Mouse (Mus musculus) myocyte (in vitro differentiated cells): ENCODE data around the gene Zfp365.

ENCODE experiments used
- CEBPB ChIP-seq: IDR thresholded peaks from 2 replicates; pipeline ENCODE4 v1.6.1; 2011; ENCODE audit warnings: mild to moderate bottlenecking, moderate library complexity; ENCODE audit not compliant: poor library complexity, insufficient read depth, severe bottlenecking
- MAX ChIP-seq: IDR thresholded peaks from one replicate; pipeline ENCODE4 v1.6.1; 2011; ENCODE audit warnings: low read depth, mild to moderate bottlenecking, control low read depth
- POLR2A ChIP-seq: IDR thresholded peaks from one replicate; pipeline ENCODE4 v1.6.1; 2011; ENCODE audit warnings: low read depth, mild to moderate bottlenecking, control low read depth, moderate library complexity; ENCODE audit not compliant: insufficient read length
- POLR2AphosphoS2 ChIP-seq: IDR thresholded peaks from one replicate; pipeline ENCODE4 v1.6.1; 2011; ENCODE audit warnings: low read depth, control low read depth; ENCODE audit not compliant: insufficient read length

DNA sequence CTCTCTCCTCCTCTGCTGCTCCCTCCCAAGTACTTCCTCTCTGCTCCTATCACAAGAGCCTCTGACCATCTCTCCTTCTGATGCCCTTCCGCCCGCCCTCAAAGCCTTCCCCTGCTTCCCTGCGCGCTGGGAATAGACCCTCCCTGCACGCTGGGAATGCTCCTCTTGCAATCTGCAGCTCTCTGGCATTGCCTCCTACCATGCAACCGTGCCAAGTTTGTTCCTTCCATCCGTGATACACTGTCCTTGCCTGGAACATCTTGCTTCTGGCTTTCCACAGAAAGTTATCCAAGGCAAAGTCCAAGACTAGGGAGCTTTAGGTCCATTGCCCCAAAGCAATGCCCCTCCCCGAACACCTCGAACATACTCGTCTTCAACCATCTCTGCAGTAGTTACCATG lies 19.2 kb downstream of the Zfp365 start:
- TF ChIP-seq POLR2A (no peak), CEBPB (no peak), POLR2AphosphoS2 (no peak), MAX (no peak)
